Mouse (Mus musculus): ENCODE results near the gene Rgn.

The Rgn gene

DNA sequence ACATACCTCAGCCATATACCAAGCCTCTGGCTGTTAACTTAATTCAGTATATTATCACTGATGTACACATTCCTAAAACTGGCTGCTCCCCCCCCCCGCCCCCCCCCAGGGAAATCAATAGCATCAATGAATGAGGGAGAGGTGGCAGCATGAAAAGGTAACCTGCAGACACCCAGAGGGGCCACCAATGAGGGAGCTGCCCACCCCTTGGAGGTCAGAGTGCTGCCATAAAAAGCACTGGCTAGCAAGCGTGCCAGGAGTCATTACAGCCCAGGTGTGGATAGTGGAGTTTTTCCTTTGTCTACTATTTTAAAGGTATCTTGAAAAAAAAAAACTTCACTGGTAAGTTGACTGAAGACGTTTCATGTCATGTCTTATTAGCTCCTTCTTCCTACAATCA, at the start of gene Rgn:
Gene Rgn, plus strand, starts transcription at position 256 of the 400 bp plus-strand sequence.
- no peak for DNase-seq (ENCODE audit: low read depth, low spot score)

DNA sequence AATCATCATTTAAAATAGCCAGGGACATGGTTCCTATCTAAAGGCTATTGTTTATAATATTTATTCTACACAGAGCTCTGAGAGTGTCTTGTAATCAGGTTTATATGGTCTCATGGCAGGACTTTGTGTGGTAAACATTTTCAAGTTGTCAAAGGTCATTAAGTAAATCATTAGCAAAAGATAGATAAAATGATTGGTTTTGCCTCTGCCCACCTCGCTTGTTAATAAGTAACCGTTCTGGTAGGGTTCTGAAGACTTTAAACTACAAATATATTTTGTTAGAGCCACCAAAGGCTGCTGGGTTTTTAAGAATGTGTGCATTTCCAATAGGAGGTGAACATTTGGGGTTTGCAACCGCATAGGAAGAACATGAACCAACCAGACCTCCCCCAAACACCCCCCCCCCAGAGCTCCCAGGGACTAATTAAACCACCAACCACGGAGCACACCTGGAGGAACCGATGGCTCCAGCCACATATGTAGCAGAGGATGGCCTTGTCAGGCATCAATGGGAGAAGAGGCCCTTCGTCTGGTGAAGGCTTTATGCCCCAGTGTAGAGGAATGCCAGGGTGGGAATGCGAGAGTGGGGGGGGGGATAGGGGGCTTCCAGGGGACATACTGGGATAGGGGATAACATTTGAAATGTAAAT, 29.2 kb upstream of the Rgn start:
- no peak for DNase-seq (ENCODE audit: low read depth, low spot score)

DNA sequence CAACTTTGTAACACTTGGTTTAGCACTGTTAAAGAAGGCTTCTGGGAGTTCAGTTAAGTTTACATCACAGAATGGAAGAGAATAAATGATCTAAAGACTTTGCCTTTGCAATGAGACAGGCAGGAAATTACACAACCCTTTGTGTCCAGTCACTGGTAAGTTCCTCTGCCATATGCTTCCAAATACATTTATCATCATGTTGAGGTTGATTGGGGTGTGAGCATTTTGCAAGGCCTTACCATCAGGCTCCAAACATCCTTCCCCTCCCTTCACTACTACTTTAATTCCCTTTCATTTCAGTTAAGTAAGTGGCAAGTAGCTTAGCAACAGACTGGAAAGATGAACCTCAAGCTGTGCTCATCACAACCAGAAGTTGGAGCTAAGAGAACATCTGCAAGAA, 28.0 kb upstream of the Rgn start:
- DNase-seq (ENCODE audit: low read depth, low spot score) = no peak

DNA sequence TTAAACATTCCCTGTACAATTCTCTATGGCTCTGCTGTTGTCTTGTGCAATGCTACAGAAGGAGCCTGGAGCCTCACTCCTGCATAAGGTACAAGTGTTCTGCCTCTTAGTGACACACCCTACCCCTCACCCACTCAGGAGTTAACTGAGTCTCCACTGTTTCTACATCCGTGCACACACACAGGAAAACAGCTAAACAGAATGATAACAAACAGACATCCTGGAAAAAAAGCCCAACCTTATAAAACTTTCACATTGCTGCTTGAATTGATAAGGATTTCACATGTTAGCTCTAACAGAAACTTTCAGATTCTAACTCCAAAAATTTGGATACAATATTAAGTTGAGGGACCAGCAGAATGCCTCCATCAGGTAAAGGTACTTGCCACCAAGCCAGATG, 17.0 kb upstream of the Rgn start:
- no peak for DNase-seq (ENCODE audit: low read depth, low spot score)

DNA sequence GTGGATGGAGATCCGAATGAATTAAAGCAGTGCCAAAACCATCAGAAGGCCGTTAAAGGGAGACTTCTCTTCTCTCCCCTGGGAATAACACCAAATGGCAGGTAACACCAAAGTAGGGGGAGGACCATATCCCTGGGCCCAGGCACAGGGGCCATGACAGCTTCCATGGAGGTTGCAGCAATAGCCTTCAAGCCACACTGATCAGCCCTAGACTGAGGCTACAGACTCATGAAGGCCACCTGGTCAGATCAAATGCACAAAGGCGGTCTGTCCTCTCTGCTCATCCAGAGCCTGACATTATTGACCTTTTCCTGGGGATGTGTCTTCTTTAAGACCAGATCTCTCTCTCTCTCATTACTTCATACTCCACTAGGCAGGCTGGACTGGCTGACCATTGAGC, 5.7 kb upstream of the Rgn start:
- no peak for DNase-seq (ENCODE audit: low read depth, low spot score)

DNA sequence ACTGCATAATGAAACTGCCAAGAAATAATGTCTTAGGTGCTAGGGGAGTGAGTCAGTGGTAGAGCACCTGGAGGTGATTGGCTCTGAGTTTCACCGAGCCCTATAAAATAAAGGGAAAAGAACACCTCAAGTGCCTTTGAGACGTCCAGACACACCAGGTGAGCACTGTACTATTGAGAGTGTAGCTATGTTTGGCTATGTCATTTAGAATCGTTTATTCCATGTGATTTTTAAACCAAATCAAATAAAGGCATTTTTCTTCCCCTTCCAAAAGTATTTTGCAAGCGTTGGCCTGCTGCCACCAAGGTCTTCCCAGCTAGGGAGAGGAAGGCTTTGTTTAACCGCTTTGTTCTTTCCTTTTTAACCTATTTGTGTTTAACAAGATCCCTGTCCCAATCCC, 2.0 kb upstream of the Rgn start:
- no peak for DNase-seq (ENCODE audit: low read depth, low spot score)

DNA sequence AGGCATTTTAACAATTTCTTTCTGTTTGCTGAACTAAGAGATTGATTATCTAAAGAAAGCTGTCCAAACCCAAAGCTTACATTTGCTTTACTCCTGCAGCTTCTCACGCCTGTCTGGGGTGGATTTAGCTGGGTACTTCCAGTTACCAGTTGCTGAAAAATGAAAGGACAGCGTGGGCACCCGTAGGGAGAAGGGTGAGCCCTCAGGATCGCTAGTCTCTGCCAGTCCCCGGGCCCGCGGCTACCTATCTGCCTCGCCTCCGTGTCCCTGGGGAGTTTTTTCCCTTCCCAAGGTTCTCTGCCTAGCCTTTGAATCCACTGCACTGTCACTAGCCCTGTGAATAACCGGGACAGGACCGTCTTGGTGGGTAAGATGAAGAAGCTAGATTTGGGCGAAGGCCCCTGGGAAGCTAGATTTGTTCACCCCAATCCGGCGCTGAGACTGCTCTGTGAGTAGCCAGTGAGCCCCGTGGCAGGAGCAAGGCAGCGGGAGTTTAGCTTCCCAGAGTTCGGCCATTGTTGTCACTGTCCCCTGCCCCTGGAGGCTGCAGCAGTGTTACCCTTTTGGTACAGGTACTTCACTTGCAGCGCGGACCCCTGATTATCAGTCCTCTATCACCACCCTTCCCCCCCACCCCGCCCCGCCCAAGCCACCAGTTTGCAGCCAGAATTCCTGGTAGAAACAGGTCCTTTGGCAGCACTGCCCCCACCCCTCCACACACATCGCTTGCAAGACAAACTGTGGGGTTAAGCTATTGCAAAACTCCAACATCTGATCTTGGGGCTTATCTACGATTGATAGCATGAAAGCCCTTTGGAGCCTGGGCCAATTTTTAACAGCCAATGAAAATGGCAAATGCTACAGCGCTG, 1.3 kb upstream of the Rgn start:
- no peak for DNase-seq (ENCODE audit: low read depth, low spot score)

DNA sequence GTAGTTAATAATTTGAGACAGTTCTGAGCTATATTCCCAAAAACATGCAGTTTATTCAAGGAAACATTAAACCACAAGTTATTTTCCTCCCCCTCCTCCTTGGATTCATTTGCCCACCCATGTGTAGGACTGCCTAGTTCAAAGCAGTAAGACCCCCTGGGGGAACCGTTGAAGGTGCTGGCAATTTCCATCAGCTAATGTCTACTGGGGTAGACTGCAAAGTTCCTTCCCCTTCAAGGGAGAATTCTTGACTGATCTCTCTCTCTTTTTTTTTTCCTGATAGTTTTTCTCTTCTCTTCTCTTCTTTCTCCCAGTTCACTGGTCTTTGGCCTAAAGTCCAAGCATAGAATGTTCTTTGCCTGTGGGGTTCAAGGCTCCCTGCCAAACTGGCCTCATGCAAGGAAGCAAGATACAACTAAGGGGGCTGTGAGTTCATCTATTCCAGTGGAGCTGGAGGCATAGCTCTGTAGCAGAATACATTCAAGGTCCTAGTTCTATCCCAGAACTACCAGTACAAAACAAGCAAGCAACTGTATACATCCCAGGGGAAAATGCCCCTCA, 627 bp upstream of the Rgn start:
- DNase-seq (ENCODE audit: low read depth, low spot score) = no peak

DNA sequence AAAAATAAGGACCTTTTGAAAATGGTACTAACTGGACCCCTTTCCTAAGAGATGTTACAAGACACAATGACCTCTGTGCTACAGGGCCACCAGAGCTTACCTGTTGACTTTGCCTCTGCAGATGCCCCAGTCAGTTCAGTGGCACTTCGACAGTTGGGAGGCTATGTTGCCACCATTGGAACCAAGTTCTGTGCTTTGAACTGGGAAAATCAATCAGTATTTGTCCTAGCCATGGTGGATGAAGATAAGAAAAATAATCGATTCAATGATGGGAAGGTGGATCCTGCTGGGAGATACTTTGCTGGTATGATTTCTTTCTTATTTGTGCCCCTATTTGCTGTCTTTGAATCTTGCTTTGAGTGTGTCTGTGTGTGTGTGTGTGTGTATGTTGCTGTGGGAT, 2.6 kb downstream of the Rgn start:
- DNase-seq (ENCODE audit: low read depth, low spot score) = no peak

DNA sequence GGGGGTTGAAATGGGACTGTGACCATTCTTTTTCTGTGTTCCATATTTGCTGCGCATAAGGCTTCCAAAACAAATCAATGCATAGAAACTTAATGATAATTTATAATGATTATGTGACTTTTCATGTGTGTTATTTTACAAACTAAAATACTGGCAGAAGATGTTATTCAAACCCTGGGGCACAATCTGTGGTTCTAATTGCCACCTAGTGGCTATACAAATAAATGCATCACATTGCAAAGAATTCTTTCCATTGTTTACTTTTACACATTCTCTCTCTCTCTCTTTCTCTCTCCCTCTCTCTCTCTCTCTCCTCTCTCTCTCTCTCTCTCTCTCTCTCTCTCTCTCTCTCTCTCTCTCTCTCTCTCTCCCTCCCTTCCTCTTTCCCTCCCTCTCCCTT, 12.3 kb downstream of the Rgn start:
- DNase-seq (ENCODE audit: low read depth, low spot score) = no peak

DNA sequence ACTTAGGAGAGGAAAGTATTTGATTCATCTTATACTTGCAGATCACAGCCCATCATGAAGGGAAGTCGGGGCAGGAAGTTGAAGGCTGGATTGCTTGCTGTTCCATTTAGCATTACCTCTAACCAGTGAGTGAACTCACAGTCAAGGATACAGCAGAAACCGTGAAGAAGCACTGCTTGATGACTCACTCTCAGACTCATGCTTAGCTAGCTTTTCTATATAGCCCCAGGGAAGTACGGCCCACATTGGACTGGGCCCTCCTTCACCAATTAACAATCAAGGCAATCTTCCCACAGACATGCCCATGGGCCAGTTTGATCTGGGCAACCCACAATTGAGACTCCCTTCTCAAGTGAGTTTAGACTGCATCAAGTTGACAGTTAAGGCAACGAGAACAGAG, 14.4 kb downstream of the Rgn start:
- DNase-seq (ENCODE audit: low read depth, low spot score) = no peak

DNA sequence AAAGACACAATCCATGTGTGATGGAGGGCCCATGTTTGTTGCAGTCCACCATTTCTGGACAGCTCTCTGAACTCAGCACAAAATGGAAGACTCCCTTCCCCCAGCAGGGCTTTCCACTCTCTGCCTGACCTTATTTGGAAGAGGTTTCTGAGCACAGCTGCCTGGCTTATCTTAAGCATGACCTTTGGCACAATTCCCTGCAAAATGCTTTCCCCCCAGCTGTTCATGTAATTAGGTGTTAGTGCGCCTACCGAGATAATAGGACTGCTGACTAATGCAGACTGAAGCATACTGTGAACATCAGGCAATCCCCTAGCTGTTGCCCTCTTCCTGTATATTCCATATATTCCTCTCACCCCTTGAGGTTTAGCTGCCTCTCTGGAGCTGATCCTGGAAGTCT, 21.4 kb downstream of the Rgn start:
- peak; percentile 32 for DNase-seq (ENCODE audit: low read depth, low spot score)

DNA sequence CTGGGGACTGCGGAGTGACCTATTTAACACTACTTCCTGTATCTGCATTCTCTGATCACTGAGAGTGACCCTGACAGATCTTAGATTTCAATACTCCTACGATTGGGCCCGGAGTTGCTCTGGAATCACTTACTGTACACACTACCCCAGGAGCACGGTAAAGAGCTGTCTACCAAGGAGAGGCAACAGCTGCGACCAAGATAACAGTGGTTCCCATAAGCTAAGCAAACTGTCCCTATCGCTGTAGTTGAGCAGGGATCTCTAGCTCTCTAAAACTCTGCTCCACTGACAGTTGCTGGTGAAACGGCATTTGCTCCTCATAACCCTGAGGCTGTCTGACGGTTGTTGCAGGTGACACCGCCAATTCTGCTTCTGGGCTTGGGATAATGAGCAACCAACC, 23.1 kb downstream of the Rgn start:
- DNase-seq (ENCODE audit: low read depth, low spot score) = no peak

DNA sequence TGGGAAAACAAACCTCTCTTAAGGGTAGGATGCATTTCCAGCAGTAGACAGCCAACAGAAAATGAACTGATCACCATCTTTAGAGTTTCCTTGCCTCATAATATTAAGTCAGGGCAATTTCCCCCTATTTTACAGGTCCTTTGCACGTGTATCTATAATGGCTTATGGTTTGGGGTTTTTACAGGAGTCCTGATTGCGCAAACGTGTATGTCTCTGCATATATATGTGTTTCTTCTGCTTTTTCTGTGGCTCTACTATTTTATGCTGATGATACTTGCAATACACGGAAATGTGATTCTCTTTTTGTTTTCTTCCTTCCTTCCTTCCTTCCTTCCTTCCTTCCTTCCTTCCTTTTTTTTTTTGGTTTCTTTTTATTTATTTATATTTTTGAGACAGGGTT, 24.3 kb downstream of the Rgn start:
- DNase-seq (ENCODE audit: low read depth, low spot score) = no peak

DNA sequence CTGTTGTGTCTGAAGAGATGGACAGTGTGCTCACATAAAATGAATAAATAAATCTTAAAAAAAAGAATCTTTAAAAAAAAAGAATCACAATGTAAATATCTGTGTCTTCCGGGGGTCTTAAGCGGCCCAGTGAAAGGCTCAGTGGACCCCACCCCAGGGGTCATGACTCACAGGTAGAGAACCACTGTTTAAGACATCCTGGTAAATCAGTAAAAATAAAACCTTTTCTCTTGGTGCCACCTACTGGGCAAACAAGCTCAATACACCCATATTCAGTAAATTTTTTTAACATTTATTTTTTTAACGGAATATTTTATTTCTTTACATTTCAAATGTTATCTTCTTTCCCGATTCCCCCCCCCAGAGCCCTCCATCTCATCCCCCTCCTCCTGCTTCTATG, 38.4 kb downstream of the Rgn start:
- no peak for DNase-seq (ENCODE audit: low read depth, low spot score)

DNA sequence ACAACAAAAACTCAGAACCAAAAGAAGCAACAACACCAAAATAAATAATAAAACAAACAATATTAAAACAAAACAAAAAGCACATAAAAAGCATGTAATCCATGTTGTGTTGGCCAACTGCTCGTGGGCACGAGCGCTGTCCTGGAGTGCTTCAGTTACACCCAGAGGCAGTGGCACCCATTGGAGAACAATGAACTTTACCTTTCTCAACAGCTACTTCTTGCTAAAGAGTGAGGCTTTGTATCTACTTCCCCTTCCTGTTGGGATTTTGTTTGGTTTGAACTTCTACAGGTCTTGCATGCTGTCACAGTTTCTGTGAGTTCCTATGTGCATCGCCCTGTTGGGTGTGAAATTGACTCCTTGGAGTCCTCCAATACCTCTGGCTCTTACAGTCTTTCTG, 58.9 kb downstream of the Rgn start:
- no peak for DNase-seq (ENCODE audit: low read depth, low spot score)
